Mouse (Mus musculus): Measurements from ENCODE around the gene Olfr1013. TPM values are rescaled to one million over a fixed set of nuclear protein-coding genes. Genes with fewer than 3 reads are reported as not detected.

The Olfr1013 gene
- polyA plus RNA-seq, 2 experiments, result not detected

GRCm38 (mm10) chr2:85781717-85782116 is 14.8 kb downstream of the Olfr1013 start, which contains the start of gene Olfr1015:
Gene Olfr1015 (plus strand): TSS chr2:85782017.
- ATAC-seq (ENCODE audit: insufficient read depth), result no peak
- no peak for TF ChIP-seq EP300 (IDR thresholded peaks at IDR 0.05; ENCODE audit: low read depth)
- no peak for TF ChIP-seq CTCF (IDR thresholded peaks at IDR 0.05; ENCODE audit: low read depth)
- no peak within 1 kb of the TSS for H3K4me3 ChIP-seq (ENCODE audit: insufficient read depth in 1 of 2, low read depth in 2 of 2, low read length in 2 of 2)

GRCm38 (mm10) chr2:85792331-85792730 is 25.4 kb downstream of the Olfr1013 start:
- no peaks in the 10 kb centered on the region for H3K36me3 ChIP-seq (replicated peaks; ENCODE audit: control insufficient read depth, insufficient read depth, low read depth)
- 48% methylated on average over 2 of the region's 2 CpGs for WGBS (ENCODE audit: insufficient replicate concordance)
- no peaks in the 10 kb centered on the region for H3K4me1 ChIP-seq (replicated peaks; ENCODE audit: control insufficient read depth in 2 of 2, insufficient read depth in 2 of 2, low read length in 1 of 2)
- DNase-seq (ENCODE audit: low read depth in 3 of 3, low spot score in 3 of 3), result no peak
- no peak overlapping the region for H3K4me3 ChIP-seq (ENCODE audit: insufficient read depth in 1 of 2, low read depth in 2 of 2, low read length in 2 of 2)
- no peak for ATAC-seq (ENCODE audit: insufficient read depth)
- H3K27me3 ChIP-seq (ENCODE audit: control insufficient read depth, insufficient read depth, low read length), result no peaks in the 10 kb centered on the region
- no peaks in the 10 kb centered on the region for H3K9me3 ChIP-seq (ENCODE audit: control insufficient read depth, low read length)
- H3K9ac ChIP-seq (replicated peaks), result no peak overlapping the region
- TF ChIP-seq EP300 (IDR thresholded peaks at IDR 0.05; ENCODE audit: low read depth), result no peak
- no peak overlapping the region for H3K4me2 ChIP-seq (ENCODE audit: low read depth)
- H3K27ac ChIP-seq, result no peak overlapping the region

More at GRCm38 (mm10) chr2:85781717-85782116, 14.8 kb downstream of the Olfr1013 start, which contains the start of gene Olfr1015:
- Histone ChIP-seq H3K27me3 (ENCODE audit: control insufficient read depth, insufficient read depth, low read length) (no peaks in the 10 kb centered on the region), H3K9me3 (ENCODE audit: control insufficient read depth, low read length) (no peaks in the 10 kb centered on the region), H3K4me1 (replicated peaks; ENCODE audit: control insufficient read depth in 2 of 2, insufficient read depth in 2 of 2, low read length in 1 of 2) (no peaks in the 10 kb centered on the region), H3K36me3 (replicated peaks; ENCODE audit: control insufficient read depth, insufficient read depth, low read depth) (no peaks in the 10 kb centered on the region), H3K27ac (no peak within 1 kb of the TSS), H3K4me2 (ENCODE audit: low read depth) (no peak within 1 kb of the TSS), H3K9ac (replicated peaks) (no peak within 1 kb of the TSS)
- no peak for DNase-seq (ENCODE audit: low read depth in 3 of 3, low spot score in 3 of 3)

GRCm38 (mm10) chr2:85802444-85802843 is 35.5 kb downstream of the Olfr1013 start, which contains the start of gene Olfr1016:
Gene Olfr1016 (minus strand): TSS chr2:85802544.
- DNase-seq (ENCODE audit: low read depth in 3 of 3, low spot score in 3 of 3) (no peak), ATAC-seq (ENCODE audit: insufficient read depth) (no peak)
- H3K9me3 ChIP-seq (ENCODE audit: control insufficient read depth, low read length), result no peaks in the 10 kb centered on the region
- no peak within 1 kb of the TSS for H3K27ac ChIP-seq
- no peak within 1 kb of the TSS for H3K4me2 ChIP-seq (ENCODE audit: low read depth)
- H3K9ac ChIP-seq (replicated peaks), result no peak within 1 kb of the TSS
- no peak within 1 kb of the TSS for H3K4me3 ChIP-seq (ENCODE audit: insufficient read depth in 1 of 2, low read depth in 2 of 2, low read length in 2 of 2)
- H3K27me3 ChIP-seq (ENCODE audit: control insufficient read depth, insufficient read depth, low read length), result no peaks in the 10 kb centered on the region
- 61% methylated on average over 2 of the region's 2 CpGs for WGBS (ENCODE audit: insufficient replicate concordance)
- no peaks in the 10 kb centered on the region for H3K4me1 ChIP-seq (replicated peaks; ENCODE audit: control insufficient read depth in 2 of 2, insufficient read depth in 2 of 2, low read length in 1 of 2)
- no peaks in the 10 kb centered on the region for H3K36me3 ChIP-seq (replicated peaks; ENCODE audit: control insufficient read depth, insufficient read depth, low read depth)
- TF ChIP-seq CTCF (IDR thresholded peaks at IDR 0.05; ENCODE audit: low read depth) (no peak), EP300 (IDR thresholded peaks at IDR 0.05; ENCODE audit: low read depth) (no peak)

- Histone ChIP-seq H3K9me3 (ENCODE audit: control insufficient read depth, low read length) (no peaks in the 10 kb centered on the region), H3K9ac (replicated peaks) (no peak overlapping the region), H3K36me3 (replicated peaks; ENCODE audit: control insufficient read depth, insufficient read depth, low read depth) (no peaks in the 10 kb centered on the region), H3K4me2 (ENCODE audit: low read depth) (no peak overlapping the region), H3K4me3 (ENCODE audit: insufficient read depth in 1 of 2, low read depth in 2 of 2, low read length in 2 of 2) (no peak overlapping the region), H3K27me3 (ENCODE audit: control insufficient read depth, insufficient read depth, low read length) (no peaks in the 10 kb centered on the region), H3K27ac (no peak overlapping the region), H3K4me1 (replicated peaks; ENCODE audit: control insufficient read depth in 2 of 2, insufficient read depth in 2 of 2, low read length in 1 of 2) (no peaks in the 10 kb centered on the region)
- 68% methylated on average over 4 of the region's 4 CpGs for WGBS (ENCODE audit: insufficient replicate concordance)
- TF ChIP-seq EP300 (IDR thresholded peaks at IDR 0.05; ENCODE audit: low read depth) (no peak), CTCF (IDR thresholded peaks at IDR 0.05; ENCODE audit: low read depth) (no peak)
- ATAC-seq (ENCODE audit: insufficient read depth) (no peak), DNase-seq (ENCODE audit: low read depth in 3 of 3, low spot score in 3 of 3) (no peak)
Measured at GRCm38 (mm10) chr2:85804501-85804900, 37.6 kb downstream of the Olfr1013 start.

- no peak for ATAC-seq (ENCODE audit: insufficient read depth)
- H3K27ac ChIP-seq, result no peak within 1 kb of the TSS
- no peaks in the 10 kb centered on the region for H3K36me3 ChIP-seq (replicated peaks; ENCODE audit: control insufficient read depth, insufficient read depth, low read depth)
- H3K9ac ChIP-seq (replicated peaks), result no peak within 1 kb of the TSS
- no peak for DNase-seq (ENCODE audit: low read depth in 3 of 3, low spot score in 3 of 3)
- no peak within 1 kb of the TSS for H3K4me3 ChIP-seq (ENCODE audit: insufficient read depth in 1 of 2, low read depth in 2 of 2, low read length in 2 of 2)
- H3K9me3 ChIP-seq (ENCODE audit: control insufficient read depth, low read length), result no peaks in the 10 kb centered on the region
- H3K4me1 ChIP-seq (replicated peaks; ENCODE audit: control insufficient read depth in 2 of 2, insufficient read depth in 2 of 2, low read length in 1 of 2), result no peaks in the 10 kb centered on the region
- no peaks in the 10 kb centered on the region for H3K27me3 ChIP-seq (ENCODE audit: control insufficient read depth, insufficient read depth, low read length)
- TF ChIP-seq CTCF (IDR thresholded peaks at IDR 0.05; ENCODE audit: low read depth) (no peak), EP300 (IDR thresholded peaks at IDR 0.05; ENCODE audit: low read depth) (no peak)
- H3K4me2 ChIP-seq (ENCODE audit: low read depth), result no peak within 1 kb of the TSS
Measured at GRCm38 (mm10) chr2:85818179-85818578, 51.3 kb downstream of the Olfr1013 start, which contains the start of gene Olfr1018. Gene Olfr1018 (plus strand): TSS chr2:85818479.

Other genes with a start within 250 kb of the Olfr1013 start
- not detected in 2 replicates for gene 4833423E24Rik, start 248.1 kb upstream of the Olfr1013 start, polyA plus RNA-seq (2012; rRNA removed)
- not detected in 2 replicates for gene 4833423E24Rik, start 248.1 kb upstream of the Olfr1013 start, polyA plus RNA-seq (2014; fragmentation: Nextera tagmentation; extraction: Ambion mirVana)
- gene Olfr996, start 187.9 kb upstream of the Olfr1013 start, polyA plus RNA-seq (2012; rRNA removed), result not detected in 2 replicates
- gene Olfr996, start 187.9 kb upstream of the Olfr1013 start, polyA plus RNA-seq (2014; fragmentation: Nextera tagmentation; extraction: Ambion mirVana), result not detected in 2 replicates
- not detected in 2 replicates for gene Olfr998, start 178.2 kb upstream of the Olfr1013 start, polyA plus RNA-seq (2012; rRNA removed)
- not detected in 2 replicates for gene Olfr998, start 178.2 kb upstream of the Olfr1013 start, polyA plus RNA-seq (2014; fragmentation: Nextera tagmentation; extraction: Ambion mirVana)
- not detected in 2 replicates for gene Olfr1000, start 155.2 kb upstream of the Olfr1013 start, polyA plus RNA-seq (2012; rRNA removed)
- gene Olfr1000, start 155.2 kb upstream of the Olfr1013 start, polyA plus RNA-seq (2014; fragmentation: Nextera tagmentation; extraction: Ambion mirVana), result not detected in 2 replicates
- not detected in 2 replicates for gene Olfr1002, start 116.4 kb upstream of the Olfr1013 start, polyA plus RNA-seq (2012; rRNA removed)
- gene Olfr1002, start 116.4 kb upstream of the Olfr1013 start, polyA plus RNA-seq (2014; fragmentation: Nextera tagmentation; extraction: Ambion mirVana), result not detected in 2 replicates
- gene Olfr154, start 102.6 kb upstream of the Olfr1013 start, polyA plus RNA-seq (2012; rRNA removed), result not detected in 2 replicates
- not detected in 2 replicates for gene Olfr154, start 102.6 kb upstream of the Olfr1013 start, polyA plus RNA-seq (2014; fragmentation: Nextera tagmentation; extraction: Ambion mirVana)
- gene Olfr1006, start 88.3 kb upstream of the Olfr1013 start, polyA plus RNA-seq (2012; rRNA removed), result not detected in 2 replicates
- gene Olfr1006, start 88.3 kb upstream of the Olfr1013 start, polyA plus RNA-seq (2014; fragmentation: Nextera tagmentation; extraction: Ambion mirVana), result not detected in 2 replicates
- gene Olfr1008, start 77.7 kb upstream of the Olfr1013 start, polyA plus RNA-seq (2012; rRNA removed), result not detected in 2 replicates
- not detected in 2 replicates for gene Olfr1008, start 77.7 kb upstream of the Olfr1013 start, polyA plus RNA-seq (2014; fragmentation: Nextera tagmentation; extraction: Ambion mirVana)
- gene Olfr1009, start 51.7 kb upstream of the Olfr1013 start, polyA plus RNA-seq (2012; rRNA removed), result not detected in 2 replicates
- not detected in 2 replicates for gene Olfr1009, start 51.7 kb upstream of the Olfr1013 start, polyA plus RNA-seq (2014; fragmentation: Nextera tagmentation; extraction: Ambion mirVana)
- gene Olfr1012, start 4.3 kb upstream of the Olfr1013 start, polyA plus RNA-seq (2012; rRNA removed), result not detected in 2 replicates
- not detected in 2 replicates for gene Olfr1012, start 4.3 kb upstream of the Olfr1013 start, polyA plus RNA-seq (2014; fragmentation: Nextera tagmentation; extraction: Ambion mirVana)
- gene Olfr1014, start 5.6 kb downstream of the Olfr1013 start, polyA plus RNA-seq (2012; rRNA removed), result not detected in 2 replicates
- gene Olfr1014, start 5.6 kb downstream of the Olfr1013 start, polyA plus RNA-seq (2014; fragmentation: Nextera tagmentation; extraction: Ambion mirVana), result not detected in 2 replicates
- not detected in 2 replicates for gene Olfr1015, start 14.9 kb downstream of the Olfr1013 start, polyA plus RNA-seq (2012; rRNA removed)
- gene Olfr1015, start 14.9 kb downstream of the Olfr1013 start, polyA plus RNA-seq (2014; fragmentation: Nextera tagmentation; extraction: Ambion mirVana), result not detected in 2 replicates
- gene Olfr1016, start 35.4 kb downstream of the Olfr1013 start, polyA plus RNA-seq (2012; rRNA removed), result not detected in 2 replicates
- gene Olfr1016, start 35.4 kb downstream of the Olfr1013 start, polyA plus RNA-seq (2014; fragmentation: Nextera tagmentation; extraction: Ambion mirVana), result not detected in 2 replicates
- gene Olfr1018, start 51.4 kb downstream of the Olfr1013 start, polyA plus RNA-seq (2012; rRNA removed), result not detected in 2 replicates
- not detected in 2 replicates for gene Olfr1018, start 51.4 kb downstream of the Olfr1013 start, polyA plus RNA-seq (2014; fragmentation: Nextera tagmentation; extraction: Ambion mirVana)
- not detected in 2 replicates for gene Olfr1019, start 78.4 kb downstream of the Olfr1013 start, polyA plus RNA-seq (2012; rRNA removed)
- gene Olfr1019, start 78.4 kb downstream of the Olfr1013 start, polyA plus RNA-seq (2014; fragmentation: Nextera tagmentation; extraction: Ambion mirVana), result not detected in 2 replicates
- not detected in 2 replicates for gene Olfr1020, start 79.9 kb downstream of the Olfr1013 start, polyA plus RNA-seq (2012; rRNA removed)
- gene Olfr1020, start 79.9 kb downstream of the Olfr1013 start, polyA plus RNA-seq (2014; fragmentation: Nextera tagmentation; extraction: Ambion mirVana), result not detected in 2 replicates
- gene Olfr1022, start 101.5 kb downstream of the Olfr1013 start, polyA plus RNA-seq (2012; rRNA removed), result not detected in 2 replicates
- not detected in 2 replicates for gene Olfr1022, start 101.5 kb downstream of the Olfr1013 start, polyA plus RNA-seq (2014; fragmentation: Nextera tagmentation; extraction: Ambion mirVana)
- gene Olfr1023, start 118.5 kb downstream of the Olfr1013 start, polyA plus RNA-seq (2012; rRNA removed), result not detected in 2 replicates
- not detected in 2 replicates for gene Olfr1023, start 118.5 kb downstream of the Olfr1013 start, polyA plus RNA-seq (2014; fragmentation: Nextera tagmentation; extraction: Ambion mirVana)
- not detected in 2 replicates for gene Olfr1024, start 138.0 kb downstream of the Olfr1013 start, polyA plus RNA-seq (2012; rRNA removed)
- gene Olfr1024, start 138.0 kb downstream of the Olfr1013 start, polyA plus RNA-seq (2014; fragmentation: Nextera tagmentation; extraction: Ambion mirVana), result not detected in 2 replicates
- gene Olfr1025-ps1, start 148.1 kb downstream of the Olfr1013 start, polyA plus RNA-seq (2012; rRNA removed), result not detected in 2 replicates
- not detected in 2 replicates for gene Olfr1025-ps1, start 148.1 kb downstream of the Olfr1013 start, polyA plus RNA-seq (2014; fragmentation: Nextera tagmentation; extraction: Ambion mirVana)
- not detected in 2 replicates for gene Olfr1026, start 154.5 kb downstream of the Olfr1013 start, polyA plus RNA-seq (2012; rRNA removed)
- not detected in 2 replicates for gene Olfr1026, start 154.5 kb downstream of the Olfr1013 start, polyA plus RNA-seq (2014; fragmentation: Nextera tagmentation; extraction: Ambion mirVana)
- not detected in 2 replicates for gene Olfr1028, start 183.3 kb downstream of the Olfr1013 start, polyA plus RNA-seq (2012; rRNA removed)
- not detected in 2 replicates for gene Olfr1028, start 183.3 kb downstream of the Olfr1013 start, polyA plus RNA-seq (2014; fragmentation: Nextera tagmentation; extraction: Ambion mirVana)
- not detected in 2 replicates for gene Olfr1029, start 206.8 kb downstream of the Olfr1013 start, polyA plus RNA-seq (2012; rRNA removed)
- not detected in 2 replicates for gene Olfr1029, start 206.8 kb downstream of the Olfr1013 start, polyA plus RNA-seq (2014; fragmentation: Nextera tagmentation; extraction: Ambion mirVana)
- not detected in 2 replicates for gene Olfr1030, start 212.2 kb downstream of the Olfr1013 start, polyA plus RNA-seq (2012; rRNA removed)
- gene Olfr1030, start 212.2 kb downstream of the Olfr1013 start, polyA plus RNA-seq (2014; fragmentation: Nextera tagmentation; extraction: Ambion mirVana), result not detected in 2 replicates
- not detected in 2 replicates for gene Olfr1031, start 223.2 kb downstream of the Olfr1013 start, polyA plus RNA-seq (2012; rRNA removed)
- not detected in 2 replicates for gene Olfr1031, start 223.2 kb downstream of the Olfr1013 start, polyA plus RNA-seq (2014; fragmentation: Nextera tagmentation; extraction: Ambion mirVana)
- gene Olfr1032, start 238.4 kb downstream of the Olfr1013 start, polyA plus RNA-seq (2012; rRNA removed), result not detected in 2 replicates
- not detected in 2 replicates for gene Olfr1032, start 238.4 kb downstream of the Olfr1013 start, polyA plus RNA-seq (2014; fragmentation: Nextera tagmentation; extraction: Ambion mirVana)